Mouse (Mus musculus) small intestine, adult 2 months (tissue): ENCODE data around the gene Gm21173. TPM values are rescaled to one million over a fixed set of nuclear protein-coding genes. Genes with fewer than 3 reads are reported as not detected.
"Not testable (repeated sequence)": the region's sequence is repeated elsewhere in the genome, so short reads cannot be mapped to it uniquely, and the experiment has no call there.

Experiments used
- H3K27ac ChIP-seq: fragments of 200-500 bp; 2 replicates; pipeline ENCODE4 v1.5.1; 2012; ENCODE audit warnings: low read depth, low read length, control low read depth, inconsistent platforms; ENCODE audit not compliant: insufficient read depth
- H3K27me3 ChIP-seq: fragments of 200-500 bp; 2 replicates; pipeline ENCODE4 v1.6.1; 2012; ENCODE audit warnings: mild to moderate bottlenecking, moderate library complexity, low read length, inconsistent platforms; ENCODE audit not compliant: control insufficient read depth, insufficient read depth
- H3K36me3 ChIP-seq: fragments of 200-500 bp; 2 replicates; pipeline ENCODE4 v1.6.1; 2012; ENCODE audit warnings: mild to moderate bottlenecking, low read length, control low read depth, inconsistent platforms; ENCODE audit not compliant: control insufficient read depth, insufficient read depth
- H3K4me1 ChIP-seq: fragments of 200-500 bp; 2 replicates; pipeline ENCODE4 v1.6.1; 2012; ENCODE audit warnings: low read length, inconsistent platforms, mixed read lengths; ENCODE audit not compliant: control insufficient read depth, insufficient read depth, insufficient read length
- H3K4me3 ChIP-seq: fragments of 200-500 bp; 2 replicates; pipeline ENCODE4 v1.5.1; 2012; ENCODE audit warnings: low read depth, mild to moderate bottlenecking, control low read depth, inconsistent platforms, low read length, moderate library complexity
- WGBS: fragments of 180-500 bp; shearing (Covaris S2); methylation state at CpG from one replicate; pipeline ENCODE4 v1.1.7; 2018; 5-methylcytosine and 5-hydroxymethylcytosine counted together
- polyA plus RNA-seq: library from polyadenylated mRNA; depleted of rRNA; stranded (reverse); fragments of >200 nt; gene quantifications from 2 replicates; pipeline ENCODE4 v1.2.3, GENCODE M21; 2012; rRNA removed

Gm21173 gene
- polyA plus RNA-seq, result not detected in 2 replicates

DNA sequence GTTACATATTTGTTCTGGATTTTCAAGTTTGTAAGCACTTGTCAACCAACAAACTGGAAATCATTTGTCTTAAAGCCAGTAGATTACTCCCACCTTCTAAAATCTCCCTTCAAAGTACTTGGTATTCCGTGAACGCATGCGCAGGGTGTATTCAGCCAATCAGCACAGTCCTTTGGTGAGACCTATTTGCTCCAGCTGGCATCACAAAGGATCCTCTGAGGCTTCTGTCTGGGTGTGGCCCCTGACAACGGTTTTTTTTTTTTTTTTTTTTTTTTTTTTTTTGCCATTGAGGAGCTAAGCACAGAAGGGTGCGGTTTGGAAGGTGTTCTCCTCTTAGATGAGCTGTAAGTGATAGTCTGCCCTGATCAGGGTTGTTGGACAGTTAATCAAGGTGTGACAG lies at the start of gene Gm21173:
Gene Gm21173, plus strand, starts transcription at position 301 of the 400 bp plus-strand sequence.
- WGBS, result no CpG with 5 or more reads among the region's 5 CpGs
- not testable (repeated sequence) for H3K4me3 ChIP-seq, H3K27ac ChIP-seq, H3K27me3 ChIP-seq, H3K4me1 ChIP-seq, H3K36me3 ChIP-seq
